Comparison of ENCODE assay signal across 8 mouse cellular contexts in genomic region chr19:8724392-8724791, GRCm38 (mm10). TPM values are rescaled to one million over a fixed set of nuclear protein-coding genes. Genes with fewer than 3 reads are reported as not detected.
A peak's percentile ranks its signal among the peaks of the same experiment; 100 is the strongest.
DNase-seq lines count a peak whose midpoint lies in the region; ATAC-seq and TF ChIP-seq lines count a peak whose summit lies in the region.

No protein-coding gene starts in this region.

- peak overlapping the region; percentile 76 for H3K4me2 ChIP-seq in intestine, embryonic 14.5 days (ENCODE audit: low read length)
- peak overlapping the region; percentile 94 for H3K4me2 ChIP-seq in myocyte (ENCODE audit: low read depth)

- no peak for TF ChIP-seq CTCF in layer of hippocampus, adult 2 months (conservative IDR thresholded peaks at IDR 0.05)

- H3K9ac ChIP-seq in intestine, embryonic 14.5 days (ENCODE audit: low read length) = peak overlapping the region; percentile 99

- no peaks in the 10 kb centered on the region for H3K9me3 ChIP-seq in embryonic facial prominence, embryonic 10.5 days
- H3K9me3 ChIP-seq in intestine, embryonic 14.5 days (ENCODE audit: control insufficient read depth, low read length) = no peaks in the 10 kb centered on the region

- DNase-seq in layer of hippocampus, adult 2 months (ENCODE audit: low spot score in 2 of 2) = no peak
- DNase-seq in layer of hippocampus, adult 8-10 months (ENCODE audit: low spot score in 2 of 2) = no peak
- no peak for DNase-seq in embryonic facial prominence, embryonic 10.5 days (ENCODE audit: low spot score)
- no peak for DNase-seq in intestine, embryonic 14.5 days (ENCODE audit: low spot score)
- DNase-seq in gastrocnemius, adult 18-20 months (ENCODE audit: low spot score) = no peak
- DNase-seq in adrenal gland, adult 2 months = no peak
- no peak for DNase-seq in left cerebral cortex, postnatal 36 days (ENCODE audit: low spot score in 2 of 2)

- H3K4me1 ChIP-seq in embryonic facial prominence, embryonic 10.5 days = peaks cover 25% of the 10 kb centered on the region
- H3K4me1 ChIP-seq in intestine, embryonic 14.5 days (replicated peaks; ENCODE audit: control insufficient read depth, insufficient read depth, low read length) = peaks cover 29% of the 10 kb centered on the region

- H3K27ac ChIP-seq in layer of hippocampus, adult 2 months = no peak overlapping the region; the same call in 1 of the 2 replicates
- peak overlapping the region; percentile 96 for H3K27ac ChIP-seq in embryonic facial prominence, embryonic 10.5 days (replicated peaks)
- H3K27ac ChIP-seq in intestine, embryonic 14.5 days (ENCODE audit: low read depth) = peak overlapping the region; percentile 90; the same call in 1 of the 2 replicates

- peak overlapping the region; percentile 71 for H3K4me3 ChIP-seq in layer of hippocampus, adult 2 months
- peak overlapping the region; percentile 83 for H3K4me3 ChIP-seq in embryonic facial prominence, embryonic 10.5 days
- H3K4me3 ChIP-seq in intestine, embryonic 14.5 days (ENCODE audit: low read depth, low read length) = peak overlapping the region; percentile 88
- peak overlapping the region; percentile 97 for H3K4me3 ChIP-seq in myocyte

- H3K79me2 ChIP-seq in myocyte (ENCODE audit: control insufficient read depth, insufficient read depth) = peaks cover 51% of the 10 kb centered on the region

- no peaks in the 10 kb centered on the region for H3K27me3 ChIP-seq in embryonic facial prominence, embryonic 10.5 days (replicated peaks; ENCODE audit: low read depth, poor library complexity, severe bottlenecking)
- no peaks in the 10 kb centered on the region for H3K27me3 ChIP-seq in intestine, embryonic 14.5 days (replicated peaks; ENCODE audit: control insufficient read depth, insufficient read depth, low read length)
- no peaks in the 10 kb centered on the region for H3K27me3 ChIP-seq in myocyte (ENCODE audit: control insufficient read depth, insufficient read depth, insufficient read length)

- peak overlapping the region; percentile 26 for H3ac ChIP-seq in myocyte (ENCODE audit: control insufficient read depth, insufficient read length)

- intact Hi-C loops in left cerebral cortex, postnatal 36 days (cut with DNase I) = no loop called here

- ATAC-seq in intestine, embryonic 14.5 days (replicated peaks; ENCODE audit: low FRiP score, low TSS enrichment, low read depth) = no peak

- 5% methylated on average over 2 of the region's 2 CpGs for WGBS in embryonic facial prominence, embryonic 10.5 days
- 3% methylated on average over 2 of the region's 2 CpGs for WGBS in intestine, embryonic 14.5 days

- TF ChIP-seq POLR2A in myocyte (IDR thresholded peaks at IDR 0.05; ENCODE audit: insufficient read length, low read depth) = peak; percentile 10

- peaks cover 32% of the 10 kb centered on the region for H3K36me3 ChIP-seq in embryonic facial prominence, embryonic 10.5 days (replicated peaks)
- H3K36me3 ChIP-seq in intestine, embryonic 14.5 days (ENCODE audit: control insufficient read depth, insufficient read depth, low read length) = peaks cover 29% of the 10 kb centered on the region
- H3K36me3 ChIP-seq in myocyte (ENCODE audit: control insufficient read depth, insufficient read depth) = peaks cover 35% of the 10 kb centered on the region

TF ChIP-seq in myocyte, 11 proteins besides CTCF, POLR2A, EP300 and RAD21:
- no peak for TF ChIP-seq TCF12 (IDR thresholded peaks at IDR 0.05; ENCODE audit: insufficient read depth, poor library complexity, severe bottlenecking)
- TF ChIP-seq E2F4 (IDR thresholded peaks at IDR 0.05; ENCODE audit: insufficient read depth) = no peak
- peak; percentile 9 for TF ChIP-seq POLR2AphosphoS2 (IDR thresholded peaks at IDR 0.05; ENCODE audit: insufficient read length, low read depth)
- no peak for TF ChIP-seq REST (IDR thresholded peaks at IDR 0.05; ENCODE audit: insufficient read depth, insufficient read length)
- TF ChIP-seq MAX (IDR thresholded peaks at IDR 0.05; ENCODE audit: low read depth) = no peak
- TF ChIP-seq CEBPB (IDR thresholded peaks at IDR 0.05; ENCODE audit: insufficient read depth, poor library complexity, severe bottlenecking) = no peak
TF ChIP-seq in myocyte: peak in this region for 1.

RNA-seq across cellular contexts. Expression of gene Slc3a2, which starts 1.2 kb away (rescaled TPM):
- 100 to 1,000 TPM; 149 to 151 TPM for total RNA-seq in layer of hippocampus, adult 2 months (2021)
- total RNA-seq in layer of hippocampus, adult 8-10 months (2022) = 100 to 1,000 TPM; 157 to 169 (median 162) TPM
- 125 and 127 TPM in 2 replicates for polyA plus RNA-seq in embryonic facial prominence, embryonic 10.5 days (2016; fragmentation: Nextera tagmentation; extraction: Ambion mirVana)
- polyA plus RNA-seq in intestine, embryonic 14.5 days (2014; fragmentation: Nextera tagmentation; extraction: Ambion mirVana) = 121 and 126 TPM in 2 replicates
- polyA plus RNA-seq in myocyte (2012; fragmentation: generic; extraction: Trizol) = 806 TPM
- total RNA-seq in gastrocnemius, adult 18-20 months (2021) = 10 to 100 TPM; 30.2 to 37.3 TPM
- 100 to 1,000 TPM; 202 to 548 TPM for total RNA-seq in adrenal gland, adult 2 months (2021)
- 162 and 192 TPM in 2 replicates for polyA plus RNA-seq in adrenal gland, adult 2 months (2012; rRNA removed)
- total RNA-seq in left cerebral cortex, postnatal 36 days (2021) = 100 to 1,000 TPM; 151 to 173 TPM

RNA-seq across cellular contexts. Expression of gene Wdr74, which starts 11.2 kb away (rescaled TPM):
- 10 to 100 TPM; 47.4 to 55.0 TPM for total RNA-seq in layer of hippocampus, adult 2 months (2021)
- 10 to 100 TPM; 44.0 to 45.3 (median 44.3) TPM for total RNA-seq in layer of hippocampus, adult 8-10 months (2022)
- polyA plus RNA-seq in embryonic facial prominence, embryonic 10.5 days (2016; fragmentation: Nextera tagmentation; extraction: Ambion mirVana) = 117 and 127 TPM in 2 replicates
- polyA plus RNA-seq in intestine, embryonic 14.5 days (2014; fragmentation: Nextera tagmentation; extraction: Ambion mirVana) = 96.3 and 97.8 TPM in 2 replicates
- 109 TPM for polyA plus RNA-seq in myocyte (2012; fragmentation: generic; extraction: Trizol)
- total RNA-seq in gastrocnemius, adult 18-20 months (2021) = 10 to 100 TPM; 16.4 to 16.9 TPM
- total RNA-seq in adrenal gland, adult 2 months (2021) = 10 to 100 TPM; 54.3 to 77.1 TPM
- 23.4 and 24.0 TPM in 2 replicates for polyA plus RNA-seq in adrenal gland, adult 2 months (2012; rRNA removed)
- total RNA-seq in left cerebral cortex, postnatal 36 days (2021) = 10 to 100 TPM; 50.8 to 55.2 TPM

RNA-seq across cellular contexts. Expression of gene 1700092M07Rik, which starts 16.1 kb away (rescaled TPM):
- total RNA-seq in layer of hippocampus, adult 2 months (2021) = 1 to 10 TPM; 1.5 to 3.4 TPM
- 1 to 10 TPM in 3 of 4 experiments, not detected in 1; 2.0 to 3.3 (median 2.4) TPM for total RNA-seq in layer of hippocampus, adult 8-10 months (2022)
- polyA plus RNA-seq in embryonic facial prominence, embryonic 10.5 days (2016; fragmentation: Nextera tagmentation; extraction: Ambion mirVana) = 3.4 and 3.5 TPM in 2 replicates
- 0.90 and 1.3 TPM in 2 replicates for polyA plus RNA-seq in intestine, embryonic 14.5 days (2014; fragmentation: Nextera tagmentation; extraction: Ambion mirVana)
- 0.94 TPM for polyA plus RNA-seq in myocyte (2012; fragmentation: generic; extraction: Trizol)
- 1 to 10 TPM in 1 of 2 experiments, not detected in 1; 1.0 TPM for total RNA-seq in gastrocnemius, adult 18-20 months (2021)
- total RNA-seq in adrenal gland, adult 2 months (2021) = under 1 TPM; 0.79 to 0.84 TPM
- not detected in 2 replicates for polyA plus RNA-seq in adrenal gland, adult 2 months (2012; rRNA removed)
- 1 to 10 TPM in 1 of 2 experiments, not detected in 1; 3.4 TPM for total RNA-seq in left cerebral cortex, postnatal 36 days (2021)

RNA-seq across cellular contexts. Expression of gene Stx5a, which starts 16.8 kb away (rescaled TPM):
- total RNA-seq in layer of hippocampus, adult 2 months (2021) = 10 to 100 TPM; 69.5 to 78.4 TPM
- total RNA-seq in layer of hippocampus, adult 8-10 months (2022) = 10 to 100 TPM; 65.3 to 91.2 (median 76.1) TPM
- polyA plus RNA-seq in embryonic facial prominence, embryonic 10.5 days (2016; fragmentation: Nextera tagmentation; extraction: Ambion mirVana) = 97.0 and 108 TPM in 2 replicates
- 114 and 132 TPM in 2 replicates for polyA plus RNA-seq in intestine, embryonic 14.5 days (2014; fragmentation: Nextera tagmentation; extraction: Ambion mirVana)
- polyA plus RNA-seq in myocyte (2012; fragmentation: generic; extraction: Trizol) = 49.5 TPM
- total RNA-seq in gastrocnemius, adult 18-20 months (2021) = 10 to 100 TPM; 16.0 to 16.6 TPM
- 10 to 100 TPM; 80.4 to 95.4 TPM for total RNA-seq in adrenal gland, adult 2 months (2021)
- polyA plus RNA-seq in adrenal gland, adult 2 months (2012; rRNA removed) = 67.1 and 73.5 TPM in 2 replicates
- 10 to 100 TPM; 57.9 to 81.8 TPM for total RNA-seq in left cerebral cortex, postnatal 36 days (2021)

RNA-seq across cellular contexts. Expression of gene Nxf1, which starts 32.5 kb away (rescaled TPM):
- total RNA-seq in layer of hippocampus, adult 2 months (2021) = 100 to 1,000 TPM; 102 to 106 TPM
- total RNA-seq in layer of hippocampus, adult 8-10 months (2022) = 100 to 1,000 TPM in 2 of 4 experiments, 10 to 100 TPM in 2; 80.5 to 120 (median 102) TPM
- polyA plus RNA-seq in embryonic facial prominence, embryonic 10.5 days (2016; fragmentation: Nextera tagmentation; extraction: Ambion mirVana) = 254 and 269 TPM in 2 replicates
- 168 and 172 TPM in 2 replicates for polyA plus RNA-seq in intestine, embryonic 14.5 days (2014; fragmentation: Nextera tagmentation; extraction: Ambion mirVana)
- 64.3 TPM for polyA plus RNA-seq in myocyte (2012; fragmentation: generic; extraction: Trizol)
- 10 to 100 TPM; 27.5 to 31.3 TPM for total RNA-seq in gastrocnemius, adult 18-20 months (2021)
- 100 to 1,000 TPM; 102 to 165 TPM for total RNA-seq in adrenal gland, adult 2 months (2021)
- polyA plus RNA-seq in adrenal gland, adult 2 months (2012; rRNA removed) = 43.4 and 48.0 TPM in 2 replicates
- 10 to 100 TPM; 68.5 to 99.7 TPM for total RNA-seq in left cerebral cortex, postnatal 36 days (2021)
